Mouse (Mus musculus) heart, adult 2 months (tissue): ENCODE measurements at regions not wholly inside any gene's neighbourhood (a gene's known extent, or its start where the extent isn't known, plus 50 kb on each side); places are given as distances from the start of the nearest gene placed in this dataset.

ENCODE experiments used
- DNase-seq, 2 experiments: peaks; one replicate each; pipeline ENCODE4 v3.0.0; 2021
- H3K27ac ChIP-seq: fragments of 200-600 bp; 2 replicates; pipeline ENCODE4 v1.8.1; 2022
- H3K27me3 ChIP-seq: fragments of 200-500 bp; 2 replicates; pipeline ENCODE4 v1.6.1; 2012; ENCODE audit warnings: mild to moderate bottlenecking, low read length, inconsistent platforms, mixed read lengths; ENCODE audit not compliant: control insufficient read depth, insufficient read depth
- H3K36me3 ChIP-seq: fragments of 200-500 bp; 2 replicates; pipeline ENCODE4 v1.6.1; 2012; ENCODE audit warnings: low read length, inconsistent platforms; ENCODE audit not compliant: control insufficient read depth, insufficient read depth
- H3K4me1 ChIP-seq: fragments of 200-500 bp; 2 replicates; pipeline ENCODE4 v1.6.1; 2011; ENCODE audit warnings: low read length; ENCODE audit not compliant: control insufficient read depth, insufficient read depth
- H3K4me3 ChIP-seq: fragments of 200-600 bp; 2 replicates; pipeline ENCODE4 v1.8.1; 2022
- H3K79me2 ChIP-seq: fragments of 200-500 bp; replicated peaks from 2 replicates; pipeline ENCODE4 v1.6.1; 2012; ENCODE audit warnings: mild to moderate bottlenecking, inconsistent platforms, low read length, moderate library complexity, mixed read lengths; ENCODE audit not compliant: control insufficient read depth, insufficient read depth
- H3K9ac ChIP-seq: fragments of 200-500 bp; 2 replicates; pipeline ENCODE4 v1.6.1; 2012; ENCODE audit warnings: low read depth, mild to moderate bottlenecking, control low read depth, inconsistent platforms, low read length, mixed read lengths
- CTCF ChIP-seq: fragments of 200-600 bp; IDR thresholded peaks from 2 replicates; pipeline ENCODE4 v1.8.1; 2022; ENCODE audit warnings: antibody characterized with exemption, mild to moderate bottlenecking, moderate library complexity
- EP300 ChIP-seq: fragments of 200-500 bp; IDR thresholded peaks from 2 replicates; pipeline ENCODE4 v1.6.1; 2011; ENCODE audit warnings: low read depth, low read length, control low read depth; ENCODE audit not compliant: insufficient read depth
- POLR2A ChIP-seq: fragments of 200-500 bp; IDR thresholded peaks from 2 replicates; pipeline ENCODE4 v1.6.1; 2011; ENCODE audit warnings: mild to moderate bottlenecking, low read depth, low read length, control low read depth; ENCODE audit not compliant: insufficient read depth
- WGBS: fragments of 180-500 bp; shearing (Covaris S2); methylation state at CpG from one replicate; pipeline ENCODE4 v1.1.7; 2018; 5-methylcytosine and 5-hydroxymethylcytosine counted together
- intact Hi-C: fragments of 180-260 bp; cut with DNase I; formaldehyde crosslinking; loops from one replicate; pipeline ENCODE4 v1.15.1; 2025

GRCm38 (mm10) chr9:115583548-115583947, 273.3 kb upstream of the Stt3b start:
- no peak overlapping the region for H3K27ac ChIP-seq
- no peaks in the 10 kb centered on the region for H3K36me3 ChIP-seq
- H3K27me3 ChIP-seq = no peaks in the 10 kb centered on the region
- TF ChIP-seq CTCF (no peak), EP300 (no peak), POLR2A (no peak)
- intact Hi-C loops = no loop called here
- H3K4me1 ChIP-seq = no peaks in the 10 kb centered on the region
- WGBS = 75% methylated on average over 11 of the region's 11 CpGs
- no peak overlapping the region for H3K4me3 ChIP-seq
- no peak for DNase-seq
- no peak overlapping the region for H3K9ac ChIP-seq
- H3K79me2 ChIP-seq = no peaks in the 10 kb centered on the region

GRCm38 (mm10) chr9:115584874-115585273, 274.7 kb upstream of the Stt3b start:
- no peaks in the 10 kb centered on the region for H3K36me3 ChIP-seq
- intact Hi-C loops = no loop called here
- H3K4me1 ChIP-seq = no peaks in the 10 kb centered on the region
- H3K79me2 ChIP-seq = no peaks in the 10 kb centered on the region
- no peak overlapping the region for H3K9ac ChIP-seq
- no peaks in the 10 kb centered on the region for H3K27me3 ChIP-seq
- no peak for TF ChIP-seq EP300
- no peak for TF ChIP-seq POLR2A
- TF ChIP-seq CTCF = no peak
- WGBS = 77% methylated on average over 7 of the region's 7 CpGs
- H3K4me3 ChIP-seq = no peak overlapping the region
- no peak overlapping the region for H3K27ac ChIP-seq
- no peak for DNase-seq

GRCm38 (mm10) chr9:115592466-115592865, 282.2 kb upstream of the Stt3b start:
- WGBS = 67% methylated on average over 5 of the region's 5 CpGs
- H3K79me2 ChIP-seq = no peaks in the 10 kb centered on the region
- DNase-seq = no peak
- intact Hi-C loops = no loop called here
- no peak overlapping the region for H3K27ac ChIP-seq
- H3K4me1 ChIP-seq = no peaks in the 10 kb centered on the region
- no peak overlapping the region for H3K9ac ChIP-seq
- H3K36me3 ChIP-seq = no peaks in the 10 kb centered on the region
- H3K27me3 ChIP-seq = no peaks in the 10 kb centered on the region
- H3K4me3 ChIP-seq = no peak overlapping the region
- TF ChIP-seq POLR2A = no peak
- no peak for TF ChIP-seq CTCF
- TF ChIP-seq EP300 = no peak

GRCm38 (mm10) chr9:115600228-115600627, 290.0 kb upstream of the Stt3b start:
- H3K36me3 ChIP-seq = no peaks in the 10 kb centered on the region
- no peak overlapping the region for H3K27ac ChIP-seq
- H3K27me3 ChIP-seq = no peaks in the 10 kb centered on the region
- DNase-seq = no peak
- H3K4me1 ChIP-seq = no peaks in the 10 kb centered on the region
- intact Hi-C loops = no loop called here
- H3K79me2 ChIP-seq = no peaks in the 10 kb centered on the region
- H3K4me3 ChIP-seq = no peak overlapping the region
- WGBS = 83% methylated on average over 9 of the region's 9 CpGs
- no peak overlapping the region for H3K9ac ChIP-seq
- TF ChIP-seq EP300 (no peak), CTCF (no peak), POLR2A (no peak)

- Histone ChIP-seq H3K27ac (no peak overlapping the region), H3K79me2 (no peaks in the 10 kb centered on the region), H3K4me3 (no peak overlapping the region), H3K27me3 (no peaks in the 10 kb centered on the region), H3K4me1 (no peaks in the 10 kb centered on the region), H3K9ac (no peak overlapping the region), H3K36me3 (no peaks in the 10 kb centered on the region)
- TF ChIP-seq POLR2A (no peak), CTCF (no peak), EP300 (no peak)
- intact Hi-C loops = no loop called here
- WGBS = 77% methylated on average over 2 of the region's 2 CpGs
- no peak for DNase-seq
Observed at GRCm38 (mm10) chr9:115600826-115601225, 290.6 kb upstream of the Stt3b start.

- Histone ChIP-seq H3K4me1 (no peaks in the 10 kb centered on the region), H3K27ac (no peak overlapping the region), H3K27me3 (no peaks in the 10 kb centered on the region), H3K9ac (no peak overlapping the region), H3K79me2 (no peaks in the 10 kb centered on the region), H3K36me3 (no peaks in the 10 kb centered on the region), H3K4me3 (no peak overlapping the region)
- intact Hi-C loops = no loop called here
- no peak for DNase-seq
- no peak for TF ChIP-seq EP300
- no peak for TF ChIP-seq POLR2A
- TF ChIP-seq CTCF = no peak
- WGBS = 96% methylated on average over 7 of the region's 7 CpGs
Observed at GRCm38 (mm10) chr9:115602772-115603171, 292.6 kb upstream of the Stt3b start.
